Mouse (Mus musculus) common myeloid progenitor, adult 5-6 weeks (primary cell): ENCODE measurements around the gene 4930503B20Rik. TPM values are rescaled to one million over a fixed set of nuclear protein-coding genes. Genes with fewer than 3 reads are reported as not detected.

ENCODE experiments used
- ATAC-seq: replicated peaks from 2 replicates; pipeline ENCODE4 v1.8.0; 2016; ENCODE audit warnings: low read depth, mild to moderate bottlenecking, moderate TSS enrichment, inconsistent platforms; ENCODE audit not compliant: poor library complexity, severe bottlenecking
- total RNA-seq: library from RNA; stranded (forward); fragments of 200-1000, 187-1606 nt; gene quantifications from 2 replicates; pipeline ENCODE4 v1.2.3, GENCODE M21; 2017

Gene 4930503B20Rik
- total RNA-seq, 1 experiment from 2014 or later, result 0.91 TPM

GRCm38 (mm10) chr3:146604647-146605046 is 46.5 kb downstream of the 4930503B20Rik start:
- no peak for ATAC-seq

GRCm38 (mm10) chr3:146602531-146602930 is 48.6 kb downstream of the 4930503B20Rik start:
- ATAC-seq, result no peak

DNA sequence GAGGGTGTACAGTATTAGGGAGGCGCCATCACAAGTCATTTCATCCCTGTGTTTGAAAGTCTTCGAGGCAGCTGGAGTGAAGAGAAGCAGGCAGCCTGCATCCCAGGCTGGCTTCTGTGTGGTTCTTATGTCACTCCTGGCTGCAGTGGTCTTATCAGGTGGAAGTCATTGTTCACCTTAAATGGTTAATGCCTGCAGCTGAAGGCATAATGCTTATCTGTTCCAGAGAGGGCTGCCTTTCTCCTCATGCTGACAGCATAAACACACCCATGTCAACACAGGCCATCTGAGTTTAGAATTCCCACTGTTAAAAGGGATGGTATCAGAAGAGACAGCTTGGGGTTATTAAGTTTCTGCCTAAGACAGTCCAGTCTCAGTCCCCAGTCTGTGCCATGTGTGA is 49.9 kb downstream of the 4930503B20Rik start:
- ATAC-seq, result peak; percentile 52; the same call in 1 of the 2 replicates

DNA sequence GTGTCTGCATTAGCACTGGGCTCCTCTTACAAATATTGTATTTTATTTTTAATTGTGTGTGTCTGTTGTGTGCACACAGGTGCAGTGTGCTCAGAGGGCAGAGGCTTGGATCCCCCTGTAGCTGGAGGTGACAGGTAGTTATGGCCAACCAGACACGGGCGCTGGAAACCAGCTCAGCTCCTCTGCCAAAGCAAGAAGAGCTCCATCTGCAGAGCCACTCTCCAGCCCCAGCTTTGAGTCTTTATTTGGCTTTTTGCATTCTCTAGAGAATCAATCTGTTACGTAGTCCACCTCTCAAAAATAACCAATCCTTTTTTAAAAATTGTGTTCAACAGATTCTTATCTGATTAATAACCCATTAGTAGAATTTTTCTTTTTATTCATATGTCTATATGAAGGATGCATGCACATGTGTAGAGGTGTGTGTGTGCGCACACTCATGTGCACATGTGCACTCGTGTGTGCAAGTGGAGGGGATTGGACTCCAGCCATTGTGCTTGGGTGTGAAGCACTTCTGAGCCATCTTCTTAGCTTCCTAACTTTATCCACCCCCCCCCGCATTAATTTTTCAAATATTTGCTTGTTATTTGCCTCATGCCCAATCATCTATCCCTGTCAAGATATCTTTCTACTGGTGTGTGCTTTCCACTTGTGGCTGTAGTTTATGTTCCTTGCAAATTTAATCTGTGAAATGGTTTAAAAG is 51.8 kb downstream of the 4930503B20Rik start:
- no peak for ATAC-seq

- no peak for ATAC-seq
Observed at GRCm38 (mm10) chr3:146598411-146598810, 52.7 kb downstream of the 4930503B20Rik start.

DNA sequence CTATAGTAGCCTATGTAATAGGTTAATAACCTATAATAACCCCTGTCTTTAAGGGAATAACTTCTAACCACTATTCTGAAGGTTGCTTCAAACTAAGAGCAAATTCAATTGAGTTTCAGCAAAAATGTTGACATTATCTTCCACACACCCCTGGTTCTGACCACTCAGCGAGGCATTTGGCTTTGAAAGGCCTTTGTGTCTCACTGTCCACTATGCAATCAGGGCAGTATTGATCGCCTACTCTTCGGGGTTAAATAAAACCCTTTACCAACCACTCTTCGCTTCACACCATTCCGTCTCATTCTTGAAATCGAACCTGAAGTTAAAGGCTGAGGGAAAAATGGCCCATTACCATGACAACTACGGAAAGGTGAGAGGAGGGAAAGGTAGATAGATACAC is 54.3 kb downstream of the 4930503B20Rik start:
- no peak for ATAC-seq

DNA sequence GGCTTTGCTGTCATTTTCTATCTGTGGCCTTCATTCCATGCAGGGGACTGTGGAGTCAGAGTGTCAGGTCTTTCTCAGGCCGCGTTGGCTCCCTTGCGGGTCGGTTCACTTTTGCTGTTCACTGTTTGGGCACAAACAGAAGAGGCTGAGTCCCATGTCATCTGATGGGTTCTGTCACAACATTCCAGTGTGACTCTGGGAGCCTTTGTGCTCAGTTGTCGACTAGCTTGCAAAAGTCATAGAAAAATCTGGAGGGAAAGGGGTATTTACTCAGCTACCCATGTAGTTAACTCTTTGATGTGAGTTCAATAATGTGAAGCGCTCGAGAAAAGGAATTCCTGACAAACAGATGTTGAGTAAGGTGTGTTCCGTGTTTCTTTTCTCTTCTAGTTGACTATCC is 54.7 kb downstream of the 4930503B20Rik start:
- ATAC-seq, result no peak

GRCm38 (mm10) chr3:146595440-146595839 is 55.7 kb downstream of the 4930503B20Rik start:
- ATAC-seq, result no peak

Other genes with a start within 250 kb of the 4930503B20Rik start
- 35.7 and 37.3 TPM in 2 replicates for gene Ssx2ip, start 246.7 kb downstream of the 4930503B20Rik start, total RNA-seq
- gene Ctbs, start 201.5 kb downstream of the 4930503B20Rik start, total RNA-seq, result 4.8 and 7.0 TPM in 2 replicates
- gene Spata1, start 151.6 kb downstream of the 4930503B20Rik start, total RNA-seq, result 8.2 and 20.6 TPM in 2 replicates
- gene Gng5, start 151.5 kb downstream of the 4930503B20Rik start, total RNA-seq, result 93.1 and 141 TPM in 2 replicates
- gene Rpf1, start 129.9 kb downstream of the 4930503B20Rik start, total RNA-seq, result 110 and 123 TPM in 2 replicates
- not detected in 2 replicates for gene Uox, start 80.9 kb downstream of the 4930503B20Rik start, total RNA-seq
- 0.64 TPM in 1 of 2 replicates, not detected in the other for gene Dnase2b, start 35.7 kb downstream of the 4930503B20Rik start, total RNA-seq
- 1.7 and 4.2 TPM in 2 replicates for gene Samd13, start 34.3 kb upstream of the 4930503B20Rik start, total RNA-seq
- gene Prkacb, start 161.7 kb upstream of the 4930503B20Rik start, total RNA-seq, result 101 and 102 TPM in 2 replicates
- 0.09 TPM in 1 of 2 replicates, not detected in the other for gene Ttll7, start 201.1 kb upstream of the 4930503B20Rik start, total RNA-seq